Mouse (Mus musculus): ENCODE measurements around the gene Josd1. TPM values are rescaled to one million over a fixed set of nuclear protein-coding genes. Genes with fewer than 3 reads are reported as not detected.

The Josd1 gene
- polyA plus RNA-seq, 1 experiment = 14.2 TPM

DNA sequence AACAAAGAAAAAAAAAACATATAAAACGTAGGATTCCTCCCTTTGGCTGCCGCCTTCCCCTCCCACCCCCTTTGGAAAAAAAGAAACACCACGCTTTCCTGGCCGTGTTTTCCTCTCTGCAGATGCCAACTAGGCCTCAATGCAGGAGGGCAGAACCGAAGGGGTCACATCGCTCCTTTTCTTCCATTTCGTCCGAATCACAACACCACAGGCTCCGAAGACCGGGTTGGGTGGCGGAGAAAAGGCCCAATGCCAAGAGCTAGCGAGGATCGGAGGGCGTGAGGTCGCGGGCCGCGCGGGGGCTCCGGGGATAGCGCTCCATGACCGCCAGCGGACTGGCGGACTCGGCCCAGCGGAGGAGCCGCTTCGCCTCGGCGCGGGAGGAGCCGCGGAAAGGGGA, 544 bp downstream of the Josd1 start:
- Histone ChIP-seq H3K27ac (ENCODE audit: insufficient read depth, low read depth, low read length) (peak overlapping the region; percentile 90), H3K27me3 (ENCODE audit: control insufficient read depth, insufficient read depth, low read length) (no peaks in the 10 kb centered on the region), H3K4me1 (ENCODE audit: control insufficient read depth, insufficient read depth, insufficient read length, low read length) (peaks cover 26% of the 10 kb centered on the region; the same call in 1 of the 2 replicates), H3K4me3 (ENCODE audit: low read depth, low read length) (peak overlapping the region; percentile 80), H3K36me3 (ENCODE audit: control insufficient read depth, insufficient read depth, low read length) (no peaks in the 10 kb centered on the region)
- 0% methylated on average over 33 of the region's 33 CpGs for WGBS
- TF ChIP-seq POLR2A (IDR thresholded peaks at IDR 0.05; ENCODE audit: low read depth, low read length) = no peak
- no peak for TF ChIP-seq CTCF (IDR thresholded peaks at IDR 0.05; ENCODE audit: extremely low read depth, insufficient read length, insufficient replicate concordance, low read depth, low read length)

- no peaks in the 10 kb centered on the region for H3K27me3 ChIP-seq (ENCODE audit: control insufficient read depth, insufficient read depth, low read length)
- H3K4me1 ChIP-seq (ENCODE audit: control insufficient read depth, insufficient read depth, insufficient read length, low read length) = peaks cover 30% of the 10 kb centered on the region; the same call in 1 of the 2 replicates
- peak overlapping the region; percentile 47 for H3K4me3 ChIP-seq (ENCODE audit: low read depth, low read length)
- H3K27ac ChIP-seq (ENCODE audit: insufficient read depth, low read depth, low read length) = no peak overlapping the region; the same call in 1 of the 2 replicates
- WGBS = 6% methylated on average over 15 of the region's 15 CpGs
- TF ChIP-seq POLR2A (IDR thresholded peaks at IDR 0.05; ENCODE audit: low read depth, low read length) (no peak), CTCF (IDR thresholded peaks at IDR 0.05; ENCODE audit: extremely low read depth, insufficient read length, insufficient replicate concordance, low read depth, low read length) (no peak)
- H3K36me3 ChIP-seq (ENCODE audit: control insufficient read depth, insufficient read depth, low read length) = no peaks in the 10 kb centered on the region
These were observed 1.5 kb downstream of the Josd1 start for GRCm38 (mm10) chr15:79686046-79686869.

- no peak for TF ChIP-seq POLR2A (IDR thresholded peaks at IDR 0.05; ENCODE audit: low read depth, low read length)
- no peak for TF ChIP-seq CTCF (IDR thresholded peaks at IDR 0.05; ENCODE audit: extremely low read depth, insufficient read length, insufficient replicate concordance, low read depth, low read length)
These were observed 2.5 kb downstream of the Josd1 start for GRCm38 (mm10) chr15:79685141-79685641.

DNA sequence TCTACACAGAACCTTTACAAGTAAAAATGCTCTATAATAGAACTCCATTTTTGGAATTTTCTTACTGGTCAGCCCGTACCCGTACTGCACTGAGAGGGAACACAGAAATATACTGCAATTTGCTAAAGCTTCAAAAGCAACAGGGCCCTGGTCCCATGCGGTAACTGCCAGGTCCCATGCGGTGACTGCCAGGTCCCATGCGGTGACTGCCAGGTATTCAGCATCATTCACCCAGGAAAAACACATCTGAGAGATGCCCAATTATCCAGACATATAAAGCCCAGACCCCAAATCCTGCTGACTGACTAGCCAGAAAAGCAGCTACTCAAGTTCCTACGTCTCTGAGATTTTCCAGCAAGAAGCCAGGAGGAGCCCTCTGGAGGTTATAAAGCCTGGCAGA, 3.1 kb downstream of the Josd1 start:
- TF ChIP-seq CTCF (IDR thresholded peaks at IDR 0.05; ENCODE audit: extremely low read depth, insufficient read length, insufficient replicate concordance, low read depth, low read length) (no peak), POLR2A (IDR thresholded peaks at IDR 0.05; ENCODE audit: low read depth, low read length) (no peak)
- Histone ChIP-seq H3K27me3 (ENCODE audit: control insufficient read depth, insufficient read depth, low read length) (no peaks in the 10 kb centered on the region), H3K27ac (ENCODE audit: insufficient read depth, low read depth, low read length) (no peak overlapping the region), H3K4me1 (ENCODE audit: control insufficient read depth, insufficient read depth, insufficient read length, low read length) (peaks cover 30% of the 10 kb centered on the region; the same call in 1 of the 2 replicates), H3K36me3 (ENCODE audit: control insufficient read depth, insufficient read depth, low read length) (0 out of 2 replicates have a peak, but pooled peaks cover 2% of the 10 kb centered on the region), H3K4me3 (ENCODE audit: low read depth, low read length) (no peak overlapping the region)
- 75% methylated on average over 6 of the region's 6 CpGs for WGBS

More at GRCm38 (mm10) chr15:79685141-79685641, 2.5 kb downstream of the Josd1 start:
- Histone ChIP-seq H3K36me3 (ENCODE audit: control insufficient read depth, insufficient read depth, low read length) (no peaks in the 10 kb centered on the region), H3K27me3 (ENCODE audit: control insufficient read depth, insufficient read depth, low read length) (no peaks in the 10 kb centered on the region), H3K4me3 (ENCODE audit: low read depth, low read length) (0 out of 2 replicates have a peak overlapping the region, but pooled peaks have one; percentile 6), H3K27ac (ENCODE audit: insufficient read depth, low read depth, low read length) (peak overlapping the region; percentile 22; the same call in 1 of the 2 replicates), H3K4me1 (ENCODE audit: control insufficient read depth, insufficient read depth, insufficient read length, low read length) (peaks cover 30% of the 10 kb centered on the region; the same call in 1 of the 2 replicates)
- WGBS = 12% methylated on average over 6 of the region's 6 CpGs

DNA sequence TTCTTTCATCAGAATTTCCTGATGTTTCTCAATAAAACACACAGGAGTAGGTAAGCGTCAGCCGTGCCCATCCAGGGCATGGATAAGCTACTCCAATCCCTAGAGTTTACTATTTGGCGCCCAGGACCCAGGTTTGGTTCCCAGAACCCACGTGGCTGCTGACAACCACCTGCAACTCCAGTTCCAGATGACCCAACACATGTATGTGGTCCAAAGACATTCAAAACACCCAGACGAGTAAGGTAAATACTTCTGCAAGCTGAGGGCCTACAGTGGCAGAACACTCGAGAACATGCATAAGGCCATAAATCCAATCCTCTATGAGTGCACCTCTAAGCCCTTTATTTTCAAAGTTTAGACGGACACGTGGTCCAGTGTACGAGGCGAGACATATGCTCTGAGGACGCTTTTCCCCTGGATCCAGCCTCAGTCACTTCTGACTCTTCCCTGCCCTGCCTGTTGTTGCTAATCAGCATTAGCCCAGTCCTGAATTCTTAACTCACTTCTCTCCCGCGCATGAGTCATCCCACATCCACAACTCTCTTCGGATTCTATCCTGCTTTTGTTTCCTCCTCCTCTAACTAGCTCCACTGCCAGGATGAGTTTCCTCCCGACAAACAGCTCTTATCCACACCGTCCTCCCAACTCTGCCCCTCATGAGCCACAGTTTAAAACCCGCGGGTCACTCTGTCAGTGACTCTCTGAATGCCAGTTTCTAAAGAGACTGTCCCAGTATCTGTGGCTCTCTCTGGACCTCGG, 3.8 kb downstream of the Josd1 start:
- Histone ChIP-seq H3K27ac (ENCODE audit: insufficient read depth, low read depth, low read length) (peak overlapping the region; percentile 39; the same call in 1 of the 2 replicates), H3K27me3 (ENCODE audit: control insufficient read depth, insufficient read depth, low read length) (no peaks in the 10 kb centered on the region), H3K4me3 (ENCODE audit: low read depth, low read length) (0 out of 2 replicates have a peak overlapping the region, but pooled peaks have one; percentile 9), H3K4me1 (ENCODE audit: control insufficient read depth, insufficient read depth, insufficient read length, low read length) (peaks cover 30% of the 10 kb centered on the region; the same call in 1 of the 2 replicates), H3K36me3 (ENCODE audit: control insufficient read depth, insufficient read depth, low read length) (0 out of 2 replicates have a peak, but pooled peaks cover 2% of the 10 kb centered on the region)
- no peak for TF ChIP-seq POLR2A (IDR thresholded peaks at IDR 0.05; ENCODE audit: low read depth, low read length)
- no peak for TF ChIP-seq CTCF (IDR thresholded peaks at IDR 0.05; ENCODE audit: extremely low read depth, insufficient read length, insufficient replicate concordance, low read depth, low read length)
- WGBS = 31% methylated on average over 19 of the region's 19 CpGs

GRCm38 (mm10) chr15:79683146-79683545, 4.6 kb downstream of the Josd1 start:
- H3K27ac ChIP-seq (ENCODE audit: insufficient read depth, low read depth, low read length) = peak overlapping the region; percentile 36; the same call in 1 of the 2 replicates
- 36% methylated on average over 6 of the region's 6 CpGs for WGBS
- no peaks in the 10 kb centered on the region for H3K27me3 ChIP-seq (ENCODE audit: control insufficient read depth, insufficient read depth, low read length)
- 0 out of 2 replicates have a peak, but pooled peaks cover 2% of the 10 kb centered on the region for H3K36me3 ChIP-seq (ENCODE audit: control insufficient read depth, insufficient read depth, low read length)
- peaks cover 28% of the 10 kb centered on the region; the same call in 1 of the 2 replicates for H3K4me1 ChIP-seq (ENCODE audit: control insufficient read depth, insufficient read depth, insufficient read length, low read length)
- H3K4me3 ChIP-seq (ENCODE audit: low read depth, low read length) = no peak overlapping the region
- TF ChIP-seq CTCF (IDR thresholded peaks at IDR 0.05; ENCODE audit: extremely low read depth, insufficient read length, insufficient replicate concordance, low read depth, low read length) = no peak
- no peak for TF ChIP-seq POLR2A (IDR thresholded peaks at IDR 0.05; ENCODE audit: low read depth, low read length)

Data from small intestine, adult 2 months (tissue).